Mouse (Mus musculus): ENCODE data around the gene Chl1.

Gene Chl1

GRCm38 (mm10) chr6:103510392-103511289 is at the start of gene Chl1:
Gene Chl1 (plus strand): TSS chr6:103510586.
- DNase-seq (ENCODE audit: low spot score in 2 of 2) = peak; percentile 21 to 22

- no peak for DNase-seq (ENCODE audit: low spot score in 2 of 2)
These were observed 44.8 kb upstream of the Chl1 start for GRCm38 (mm10) chr6:103465479-103466080.

GRCm38 (mm10) chr6:103473316-103473715 is 37.1 kb upstream of the Chl1 start:
- no peak for DNase-seq (ENCODE audit: low spot score in 2 of 2)

GRCm38 (mm10) chr6:103487199-103487598 is 23.2 kb upstream of the Chl1 start:
- no peak for DNase-seq (ENCODE audit: low spot score in 2 of 2)

GRCm38 (mm10) chr6:103498404-103498803 is 12.0 kb upstream of the Chl1 start:
- no peak for DNase-seq (ENCODE audit: low spot score in 2 of 2)

- DNase-seq (ENCODE audit: low spot score in 2 of 2) = no peak
These were observed 6.3 kb upstream of the Chl1 start for GRCm38 (mm10) chr6:103504065-103504464.

- DNase-seq (ENCODE audit: low spot score in 2 of 2) = no peak
These were observed 2.4 kb upstream of the Chl1 start for GRCm38 (mm10) chr6:103507751-103508575.

- no peak for DNase-seq (ENCODE audit: low spot score in 2 of 2)
These were observed 790 bp upstream of the Chl1 start for GRCm38 (mm10) chr6:103509596-103509995.

- DNase-seq (ENCODE audit: low spot score in 2 of 2) = no peak
These were observed 1.0 kb downstream of the Chl1 start for GRCm38 (mm10) chr6:103511290-103511971.

GRCm38 (mm10) chr6:103511972-103512565 is 1.7 kb downstream of the Chl1 start:
- DNase-seq (ENCODE audit: low spot score in 2 of 2) = peak; percentile 60

GRCm38 (mm10) chr6:103512911-103513321 is 2.5 kb downstream of the Chl1 start:
- DNase-seq (ENCODE audit: low spot score in 2 of 2) = peak in 1 of 2 experiments; percentile 18

- DNase-seq (ENCODE audit: low spot score in 2 of 2) = no peak
These were observed 3.3 kb downstream of the Chl1 start for GRCm38 (mm10) chr6:103513621-103514241.

GRCm38 (mm10) chr6:103514346-103514745 is 4.0 kb downstream of the Chl1 start:
- no peak for DNase-seq (ENCODE audit: low spot score in 2 of 2)

- DNase-seq (ENCODE audit: low spot score in 2 of 2) = no peak
These were observed 4.4 kb downstream of the Chl1 start for GRCm38 (mm10) chr6:103514756-103515155.

GRCm38 (mm10) chr6:103519596-103519995 is 9.2 kb downstream of the Chl1 start:
- no peak for DNase-seq (ENCODE audit: low spot score in 2 of 2)

- DNase-seq (ENCODE audit: low spot score in 2 of 2) = no peak
These were observed 15.1 kb downstream of the Chl1 start for GRCm38 (mm10) chr6:103525326-103526024.

GRCm38 (mm10) chr6:103526945-103527777 is 16.8 kb downstream of the Chl1 start:
- no peak for DNase-seq (ENCODE audit: low spot score in 2 of 2)

- no peak for DNase-seq (ENCODE audit: low spot score in 2 of 2)
These were observed 22.7 kb downstream of the Chl1 start for GRCm38 (mm10) chr6:103533048-103533447.

GRCm38 (mm10) chr6:103534027-103534426 is 23.6 kb downstream of the Chl1 start:
- DNase-seq (ENCODE audit: low spot score in 2 of 2) = no peak

All from frontal cortex, postnatal 25 days (tissue).